Mouse (Mus musculus) A20 (cell line): ENCODE data around the gene Hexim2.
A peak's percentile ranks its signal among the peaks of the same experiment; 100 is the strongest.

Experiments
- DNase-seq: peaks from one replicate; pipeline ENCODE4 v3.0.0-alpha.2; 2011; ENCODE audit warnings: low read depth, low spot score

Gene Hexim2

GRCm38 (mm10) chr11:103141101-103141943, 9.1 kb downstream of the Hexim2 start:
- no peak for DNase-seq

GRCm38 (mm10) chr11:103141944-103142255, 9.7 kb downstream of the Hexim2 start:
- no peak for DNase-seq

- DNase-seq = no peak
These were observed 10.4 kb downstream of the Hexim2 start for GRCm38 (mm10) chr11:103142441-103143182.

- no peak for DNase-seq
These were observed 12.4 kb downstream of the Hexim2 start for GRCm38 (mm10) chr11:103144309-103145285.

GRCm38 (mm10) chr11:103146386-103146785, 14.2 kb downstream of the Hexim2 start:
- no peak for DNase-seq

- no peak for DNase-seq
These were observed 15.5 kb downstream of the Hexim2 start for GRCm38 (mm10) chr11:103147766-103148165.

- DNase-seq = no peak
These were observed 17.5 kb downstream of the Hexim2 start for GRCm38 (mm10) chr11:103149771-103150170.

GRCm38 (mm10) chr11:103158621-103159478, 26.6 kb downstream of the Hexim2 start:
- DNase-seq = peak; percentile 86

- DNase-seq = no peak
These were observed 28.5 kb downstream of the Hexim2 start for GRCm38 (mm10) chr11:103160738-103161137.

- no peak for DNase-seq
These were observed 29.2 kb downstream of the Hexim2 start for GRCm38 (mm10) chr11:103161449-103161848.

GRCm38 (mm10) chr11:103162132-103162531, 29.9 kb downstream of the Hexim2 start:
- peak; percentile 66 for DNase-seq

- DNase-seq = peak; percentile 37
These were observed 32.2 kb downstream of the Hexim2 start for GRCm38 (mm10) chr11:103164391-103164790.

- DNase-seq = peak; percentile 67
These were observed 36.6 kb downstream of the Hexim2 start for GRCm38 (mm10) chr11:103168690-103169390.

- no peak for DNase-seq
These were observed 37.4 kb downstream of the Hexim2 start for GRCm38 (mm10) chr11:103169664-103170063.

- peak; percentile 21 for DNase-seq
These were observed 37.9 kb downstream of the Hexim2 start for GRCm38 (mm10) chr11:103170111-103170493.

GRCm38 (mm10) chr11:103170494-103171285, 38.5 kb downstream of the Hexim2 start, which contains the start of gene Fmnl1:
Gene Fmnl1 (plus strand): TSS chr11:103171107.
- peak; percentile 69 for DNase-seq

GRCm38 (mm10) chr11:103171286-103171620, 39.0 kb downstream of the Hexim2 start:
- DNase-seq = no peak

GRCm38 (mm10) chr11:103171703-103172391, 39.6 kb downstream of the Hexim2 start:
- DNase-seq = peak; percentile 56
